In the genomic region with DNA sequence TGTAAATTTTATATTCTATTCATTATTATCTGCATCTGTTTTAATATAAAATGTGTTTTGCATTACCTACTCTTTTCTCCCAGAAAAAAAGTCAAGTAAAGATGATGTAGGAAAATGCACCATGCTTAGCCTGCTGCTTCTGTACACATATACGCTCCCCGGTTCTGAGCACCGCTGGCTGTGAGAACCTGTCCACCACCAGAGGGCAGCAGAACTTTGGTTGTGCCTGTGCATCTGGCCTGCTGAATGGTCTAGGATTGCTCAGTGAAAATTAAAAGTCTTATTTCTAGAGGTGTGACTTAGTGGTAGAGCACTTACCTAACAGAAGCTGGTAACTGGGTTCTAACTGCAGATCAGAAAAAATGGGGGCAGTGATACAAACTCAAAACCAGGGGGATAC, we compare ENCODE assay signal across 8 mouse cellular contexts. TPM values are rescaled to one million over a fixed set of nuclear protein-coding genes. Genes with fewer than 3 reads are reported as not detected.
A peak's percentile ranks its signal among the peaks of the same experiment; 100 is the strongest.
DNase-seq lines count a peak whose midpoint lies in the region; ATAC-seq and TF ChIP-seq lines count a peak whose summit lies in the region.

No protein-coding gene starts in this region.

- H3K9me3 ChIP-seq in embryonic facial prominence, embryonic 15.5 days (replicated peaks): no peaks in the 10 kb centered on the region
- no peaks in the 10 kb centered on the region for H3K9me3 ChIP-seq in kidney, embryonic 14.5 days (ENCODE audit: control insufficient read depth, low read length)
- no peaks in the 10 kb centered on the region for H3K9me3 ChIP-seq in limb, embryonic 14.5 days (ENCODE audit: control insufficient read depth, low read length)
- H3K9me3 ChIP-seq in midbrain, postnatal 0 days (ENCODE audit: low read length): no peaks in the 10 kb centered on the region

- peak; percentile 85 for ATAC-seq in embryonic facial prominence, embryonic 15.5 days (ENCODE audit: insufficient number of reproducible peaks, low FRiP score, low TSS enrichment, low read depth)
- peak; percentile 92 for ATAC-seq in kidney, embryonic 14.5 days (ENCODE audit: low FRiP score, low TSS enrichment)
- peak; percentile 79 for ATAC-seq in limb, embryonic 14.5 days (ENCODE audit: low FRiP score, low read depth)
- peak; percentile 88 for ATAC-seq in midbrain, postnatal 0 days (ENCODE audit: low FRiP score)

- TF ChIP-seq POLR2A in bone marrow, adult 2 months (IDR thresholded peaks at IDR 0.05; ENCODE audit: borderline replicate concordance, control insufficient read depth, low read depth, low read length): no peak
- TF ChIP-seq POLR2A in limb, embryonic 14.5 days (IDR thresholded peaks at IDR 0.05; ENCODE audit: borderline replicate concordance, extremely low read depth, insufficient read depth, insufficient read length): no peak

- no peak overlapping the region for H3K27ac ChIP-seq in bone marrow, adult 2 months (ENCODE audit: control insufficient read depth, insufficient read depth, low read depth, low read length, poor library complexity)
- H3K27ac ChIP-seq in embryonic facial prominence, embryonic 15.5 days (replicated peaks): no peak overlapping the region
- no peak overlapping the region for H3K27ac ChIP-seq in kidney, embryonic 14.5 days (ENCODE audit: low read depth, low read length)
- no peak overlapping the region for H3K27ac ChIP-seq in limb, embryonic 14.5 days (replicated peaks; ENCODE audit: low read depth, low read length)
- H3K27ac ChIP-seq in midbrain, postnatal 0 days (ENCODE audit: low read depth, low read length): no peak overlapping the region

- no peak overlapping the region for H3K4me2 ChIP-seq in embryonic facial prominence, embryonic 15.5 days (replicated peaks)
- H3K4me2 ChIP-seq in kidney, embryonic 14.5 days (replicated peaks; ENCODE audit: low read depth, low read length): no peak overlapping the region
- no peak overlapping the region for H3K4me2 ChIP-seq in limb, embryonic 14.5 days (replicated peaks; ENCODE audit: low read depth, low read length, severe bottlenecking)
- H3K4me2 ChIP-seq in midbrain, postnatal 0 days (ENCODE audit: low read depth, low read length, poor library complexity, severe bottlenecking): no peak overlapping the region

- H3K4me3 ChIP-seq in bone marrow, adult 2 months (replicated peaks; ENCODE audit: control insufficient read depth, low read depth, low read length): no peak overlapping the region
- H3K4me3 ChIP-seq in embryonic facial prominence, embryonic 15.5 days (replicated peaks): no peak overlapping the region
- H3K4me3 ChIP-seq in kidney, embryonic 14.5 days (ENCODE audit: low read length): no peak overlapping the region
- H3K4me3 ChIP-seq in limb, embryonic 14.5 days (replicated peaks; ENCODE audit: low read length): no peak overlapping the region
- H3K4me3 ChIP-seq in midbrain, postnatal 0 days (ENCODE audit: low read depth, low read length): no peak overlapping the region

- no peaks in the 10 kb centered on the region; the same call in 1 of the 2 replicates for H3K4me1 ChIP-seq in bone marrow, adult 2 months (ENCODE audit: control insufficient read depth, insufficient read depth, low read length)
- H3K4me1 ChIP-seq in embryonic facial prominence, embryonic 15.5 days: no peaks in the 10 kb centered on the region
- no peaks in the 10 kb centered on the region for H3K4me1 ChIP-seq in kidney, embryonic 14.5 days (ENCODE audit: control insufficient read depth, insufficient read depth, low read length)
- no peaks in the 10 kb centered on the region for H3K4me1 ChIP-seq in limb, embryonic 14.5 days (ENCODE audit: control insufficient read depth, insufficient read depth, low read length)
- H3K4me1 ChIP-seq in midbrain, postnatal 0 days (ENCODE audit: insufficient read depth, low read length): no peaks in the 10 kb centered on the region

- H3K9ac ChIP-seq in embryonic facial prominence, embryonic 15.5 days: no peak overlapping the region
- H3K9ac ChIP-seq in kidney, embryonic 14.5 days (ENCODE audit: low read depth, low read length): no peak overlapping the region
- no peak overlapping the region for H3K9ac ChIP-seq in limb, embryonic 14.5 days (ENCODE audit: low read depth, low read length, severe bottlenecking)
- no peak overlapping the region for H3K9ac ChIP-seq in midbrain, postnatal 0 days (replicated peaks; ENCODE audit: low read length, poor library complexity, severe bottlenecking)

- WGBS in bone marrow, adult 2 months: 27% methylated on average over 3 of the region's 3 CpGs
- 20% methylated on average over 3 of the region's 3 CpGs for WGBS in embryonic facial prominence, embryonic 15.5 days
- 31% methylated on average over 3 of the region's 3 CpGs for WGBS in kidney, embryonic 14.5 days
- 30% methylated on average over 3 of the region's 3 CpGs for WGBS in limb, embryonic 14.5 days
- WGBS in midbrain, postnatal 0 days: 4% methylated on average over 3 of the region's 3 CpGs

- peak; percentile 96 for TF ChIP-seq CTCF in bone marrow, adult 2 months (IDR thresholded peaks at IDR 0.05; ENCODE audit: control insufficient read depth, insufficient read depth, low read length)
- peak; percentile 95 for TF ChIP-seq CTCF in midbrain, postnatal 0 days (IDR thresholded peaks at IDR 0.05)

- DNase-seq in A20 (ENCODE audit: low read depth, low spot score): peak; percentile 74
- peak; percentile 56 to 76 for DNase-seq in heart, adult 9 months (ENCODE audit: low spot score in 2 of 2)
- DNase-seq in limb, embryonic 14.5 days (ENCODE audit: low spot score): peak; percentile 84
- DNase-seq in midbrain, postnatal 0 days (ENCODE audit: low spot score): peak; percentile 91
- DNase-seq in spleen, postnatal 14 days (ENCODE audit: low spot score in 2 of 2): peak; percentile 61 to 78

- peaks cover 59% of the 10 kb centered on the region for H3K36me3 ChIP-seq in embryonic facial prominence, embryonic 15.5 days
- H3K36me3 ChIP-seq in kidney, embryonic 14.5 days (ENCODE audit: control insufficient read depth, insufficient read depth, low read length): peaks cover 42% of the 10 kb centered on the region
- peaks cover 55% of the 10 kb centered on the region for H3K36me3 ChIP-seq in limb, embryonic 14.5 days (ENCODE audit: control insufficient read depth, insufficient read depth, low read length)
- H3K36me3 ChIP-seq in midbrain, postnatal 0 days (ENCODE audit: insufficient read depth, low read length): peaks cover 22% of the 10 kb centered on the region

- H3K27me3 ChIP-seq in embryonic facial prominence, embryonic 15.5 days: no peaks in the 10 kb centered on the region
- H3K27me3 ChIP-seq in kidney, embryonic 14.5 days (ENCODE audit: control insufficient read depth, insufficient read depth, low read length): no peaks in the 10 kb centered on the region
- no peaks in the 10 kb centered on the region for H3K27me3 ChIP-seq in limb, embryonic 14.5 days (ENCODE audit: control insufficient read depth, insufficient read depth, low read length)
- H3K27me3 ChIP-seq in midbrain, postnatal 0 days (ENCODE audit: insufficient read depth, low read length): no peaks in the 10 kb centered on the region

RNA-seq across cellular contexts. Expression of gene C1qtnf4, which starts 19.1 kb away (rescaled TPM):
- polyA plus RNA-seq in bone marrow, adult 2 months (2011; ENCODE audit: insufficient read depth, insufficient read length, low replicate concordance, missing spikeins): not detected in 2 replicates
- 20.5 and 20.8 TPM in 2 replicates for polyA plus RNA-seq in embryonic facial prominence, embryonic 15.5 days (2015; fragmentation: Nextera tagmentation; extraction: Ambion mirVana)
- polyA plus RNA-seq in kidney, embryonic 14.5 days (2014; fragmentation: Nextera tagmentation; extraction: Ambion mirVana): 7.7 and 13.2 TPM in 2 replicates
- polyA plus RNA-seq in limb, embryonic 14.5 days (2012; rRNA removed): 28.6 and 38.1 TPM in 2 replicates
- 32.0 and 35.0 TPM in 2 replicates for polyA plus RNA-seq in limb, embryonic 14.5 days (2014; fragmentation: Nextera tagmentation; extraction: Ambion mirVana)
- total RNA-seq in midbrain, postnatal 0 days (2014; rRNA removed): 488 and 629 TPM in 2 replicates
- polyA plus RNA-seq in midbrain, postnatal 0 days (2015; fragmentation: Nextera tagmentation; extraction: Ambion mirVana): 245 and 271 TPM in 2 replicates

RNA-seq across cellular contexts. Expression of gene Mtch2, which starts 19.6 kb away (rescaled TPM):
- polyA plus RNA-seq in bone marrow, adult 2 months (2011; ENCODE audit: insufficient read depth, insufficient read length, low replicate concordance, missing spikeins): 37.8 and 113 TPM in 2 replicates
- polyA plus RNA-seq in embryonic facial prominence, embryonic 15.5 days (2015; fragmentation: Nextera tagmentation; extraction: Ambion mirVana): 175 and 188 TPM in 2 replicates
- 249 and 251 TPM in 2 replicates for polyA plus RNA-seq in kidney, embryonic 14.5 days (2014; fragmentation: Nextera tagmentation; extraction: Ambion mirVana)
- 111 and 120 TPM in 2 replicates for polyA plus RNA-seq in limb, embryonic 14.5 days (2012; rRNA removed)
- 201 and 210 TPM in 2 replicates for polyA plus RNA-seq in limb, embryonic 14.5 days (2014; fragmentation: Nextera tagmentation; extraction: Ambion mirVana)
- 121 and 124 TPM in 2 replicates for total RNA-seq in midbrain, postnatal 0 days (2014; rRNA removed)
- polyA plus RNA-seq in midbrain, postnatal 0 days (2015; fragmentation: Nextera tagmentation; extraction: Ambion mirVana): 195 and 210 TPM in 2 replicates

RNA-seq across cellular contexts. Expression of gene Kbtbd4, which starts 38.0 kb away (rescaled TPM):
- polyA plus RNA-seq in bone marrow, adult 2 months (2011; ENCODE audit: insufficient read depth, insufficient read length, low replicate concordance, missing spikeins): 3.9 and 8.2 TPM in 2 replicates
- 37.4 and 37.6 TPM in 2 replicates for polyA plus RNA-seq in embryonic facial prominence, embryonic 15.5 days (2015; fragmentation: Nextera tagmentation; extraction: Ambion mirVana)
- 37.5 and 43.4 TPM in 2 replicates for polyA plus RNA-seq in kidney, embryonic 14.5 days (2014; fragmentation: Nextera tagmentation; extraction: Ambion mirVana)
- polyA plus RNA-seq in limb, embryonic 14.5 days (2012; rRNA removed): 25.5 and 26.8 TPM in 2 replicates
- polyA plus RNA-seq in limb, embryonic 14.5 days (2014; fragmentation: Nextera tagmentation; extraction: Ambion mirVana): 30.5 and 33.8 TPM in 2 replicates
- total RNA-seq in midbrain, postnatal 0 days (2014; rRNA removed): 47.7 and 50.5 TPM in 2 replicates
- polyA plus RNA-seq in midbrain, postnatal 0 days (2015; fragmentation: Nextera tagmentation; extraction: Ambion mirVana): 60.0 and 60.4 TPM in 2 replicates

RNA-seq across cellular contexts. Expression of gene Ndufs3, which starts 38.1 kb away (rescaled TPM):
- 50.8 and 57.6 TPM in 2 replicates for polyA plus RNA-seq in bone marrow, adult 2 months (2011; ENCODE audit: insufficient read depth, insufficient read length, low replicate concordance, missing spikeins)
- polyA plus RNA-seq in embryonic facial prominence, embryonic 15.5 days (2015; fragmentation: Nextera tagmentation; extraction: Ambion mirVana): 194 and 204 TPM in 2 replicates
- 233 and 251 TPM in 2 replicates for polyA plus RNA-seq in kidney, embryonic 14.5 days (2014; fragmentation: Nextera tagmentation; extraction: Ambion mirVana)
- 155 and 170 TPM in 2 replicates for polyA plus RNA-seq in limb, embryonic 14.5 days (2012; rRNA removed)
- 207 and 219 TPM in 2 replicates for polyA plus RNA-seq in limb, embryonic 14.5 days (2014; fragmentation: Nextera tagmentation; extraction: Ambion mirVana)
- total RNA-seq in midbrain, postnatal 0 days (2014; rRNA removed): 158 and 196 TPM in 2 replicates
- polyA plus RNA-seq in midbrain, postnatal 0 days (2015; fragmentation: Nextera tagmentation; extraction: Ambion mirVana): 251 and 258 TPM in 2 replicates
